Mouse (Mus musculus) liver, embryonic 14.5 days (tissue): ENCODE measurements around the gene Ifnb1.

ENCODE experiments used
- CTCF ChIP-seq: IDR thresholded peaks from 2 replicates; pipeline ENCODE4 v1.5.1; 2016; ENCODE audit warnings: antibody characterized with exemption, low read depth, control low read depth
- EP300 ChIP-seq: IDR thresholded peaks from 2 replicates; pipeline ENCODE4 v1.6.1; 2016; ENCODE audit warnings: antibody characterized with exemption, low read depth

DNA sequence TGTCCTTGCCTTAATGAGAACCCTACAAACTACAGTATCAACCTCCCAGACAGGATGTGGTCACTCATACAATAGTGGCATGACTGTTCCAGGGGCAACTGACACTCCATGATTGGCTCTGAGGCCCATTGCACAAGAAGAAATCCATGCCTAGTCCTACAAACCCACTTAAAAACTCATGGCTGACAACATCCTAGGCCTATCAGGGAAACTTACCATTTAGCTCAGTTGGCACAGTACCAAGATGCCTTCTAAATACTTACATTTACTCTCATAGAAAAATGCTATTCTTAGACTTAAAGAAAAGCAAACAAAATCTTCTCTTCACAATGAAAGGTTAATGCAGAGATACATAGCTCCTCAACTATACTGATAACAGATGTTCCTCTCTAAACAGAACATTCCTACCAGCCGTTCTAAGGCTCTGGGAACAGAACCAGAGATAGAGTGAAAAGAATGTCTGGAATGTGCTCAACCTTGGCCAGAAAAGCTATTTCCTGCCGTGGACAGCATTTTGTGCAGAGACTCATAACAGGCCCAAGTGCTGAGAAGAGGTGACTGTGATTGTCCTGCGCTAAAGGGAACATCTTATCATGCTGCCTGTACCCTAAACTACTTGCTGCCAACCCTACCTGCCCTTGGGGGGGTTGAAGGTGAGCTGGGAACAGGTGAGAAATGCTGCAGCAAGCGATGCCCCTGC lies 45.9 kb downstream of the Ifnb1 start:
- TF ChIP-seq CTCF (no peak), EP300 (no peak)
